In genomic region chr4:135079859-135080640, GRCm38 (mm10) we compare ENCODE assay signal across 10 mouse cellular contexts. TPM values are rescaled to one million over a fixed set of nuclear protein-coding genes. Genes with fewer than 3 reads are reported as not detected.
DNase-seq lines count a peak whose midpoint lies in the region; ATAC-seq lines count a peak whose summit lies in the region.
"Had no signal": no experiment of that assay in that cellular context is flagged by ENCODE, and none has a peak within 500 bp of the region (broad histone marks: within the 10 kb centered on the region; RNA-seq: fewer than 3 reads in every experiment).

No protein-coding gene starts in this region.

- 39% methylated on average over 23 of the region's 23 CpGs for WGBS in forebrain, embryonic 12.5 days
- 37% methylated on average over 23 of the region's 23 CpGs for WGBS in forebrain, embryonic 16.5 days
- WGBS in liver, embryonic 12.5 days (ENCODE audit: insufficient replicate concordance) = 43% methylated on average over 23 of the region's 23 CpGs
- WGBS in neural tube, embryonic 15.5 days = 58% methylated on average over 22 of the region's 23 CpGs

- H3K27me3 ChIP-seq in forebrain, embryonic 12.5 days = no peaks in the 10 kb centered on the region
- no peaks in the 10 kb centered on the region for H3K27me3 ChIP-seq in forebrain, embryonic 16.5 days (replicated peaks; ENCODE audit: control insufficient read depth, insufficient read depth, low read length)
- peaks cover 23% of the 10 kb centered on the region for H3K27me3 ChIP-seq in liver, embryonic 12.5 days (replicated peaks)
- H3K27me3 ChIP-seq in neural tube, embryonic 15.5 days (replicated peaks) = no peaks in the 10 kb centered on the region

- DNase-seq in 3T3-L1 (ENCODE audit: low read depth, low spot score) = peak; percentile 70
- DNase-seq in monocyte, adult 2 months (ENCODE audit: low read depth in 1 of 2, low spot score in 2 of 2) = peak; percentile 20 to 69
- no peak for DNase-seq in adrenal gland, postnatal 4 days (ENCODE audit: low spot score in 2 of 2)
- DNase-seq: cerebellum, adult 11 months had no signal

- H3K9me3 ChIP-seq in forebrain, embryonic 12.5 days = no peaks in the 10 kb centered on the region
- no peaks in the 10 kb centered on the region for H3K9me3 ChIP-seq in forebrain, embryonic 16.5 days (ENCODE audit: control insufficient read depth, low read length)
- H3K9me3 ChIP-seq in liver, embryonic 12.5 days (replicated peaks) = no peaks in the 10 kb centered on the region
- no peaks in the 10 kb centered on the region for H3K9me3 ChIP-seq in neural tube, embryonic 15.5 days (replicated peaks)

- no peak overlapping the region for H3K4me2 ChIP-seq in forebrain, embryonic 12.5 days
- no peak overlapping the region for H3K4me2 ChIP-seq in forebrain, embryonic 16.5 days (ENCODE audit: low read length)
- no peak overlapping the region for H3K4me2 ChIP-seq in liver, embryonic 12.5 days
- no peak overlapping the region for H3K4me2 ChIP-seq in neural tube, embryonic 15.5 days
- H3K4me2 ChIP-seq: liver, embryonic 11.5 days had no signal

- H3K4me1 ChIP-seq in forebrain, embryonic 12.5 days = peaks cover 11% of the 10 kb centered on the region; the same call in 1 of the 2 replicates
- no peaks in the 10 kb centered on the region for H3K4me1 ChIP-seq in forebrain, embryonic 16.5 days (replicated peaks; ENCODE audit: control insufficient read depth, insufficient read depth, low read length)
- H3K4me1 ChIP-seq in liver, embryonic 12.5 days = peaks cover 8% of the 10 kb centered on the region; the same call in 1 of the 2 replicates
- peaks cover 4% of the 10 kb centered on the region; the same call in 1 of the 2 replicates for H3K4me1 ChIP-seq in neural tube, embryonic 15.5 days

- no peak; the same call in 1 of the 2 replicates for ATAC-seq in forebrain, embryonic 12.5 days (ENCODE audit: low FRiP score)
- ATAC-seq in forebrain, embryonic 16.5 days = no peak
- peak; percentile 48 for ATAC-seq in common myeloid progenitor, adult 5-6 weeks (replicated peaks; ENCODE audit: low read depth, poor library complexity, severe bottlenecking)
- ATAC-seq in liver, embryonic 12.5 days = no peak
- no peak for ATAC-seq in neural tube, embryonic 15.5 days (ENCODE audit: low FRiP score)

- no peaks in the 10 kb centered on the region for H3K36me3 ChIP-seq in forebrain, embryonic 12.5 days (replicated peaks)
- no peaks in the 10 kb centered on the region for H3K36me3 ChIP-seq in forebrain, embryonic 16.5 days (ENCODE audit: control insufficient read depth, insufficient read depth)
- H3K36me3 ChIP-seq in liver, embryonic 12.5 days = no peaks in the 10 kb centered on the region
- no peaks in the 10 kb centered on the region for H3K36me3 ChIP-seq in neural tube, embryonic 15.5 days

- no peak overlapping the region for H3K9ac ChIP-seq in forebrain, embryonic 12.5 days
- H3K9ac ChIP-seq in forebrain, embryonic 16.5 days (replicated peaks; ENCODE audit: low read depth, low read length) = no peak overlapping the region
- no peak overlapping the region for H3K9ac ChIP-seq in liver, embryonic 12.5 days
- H3K9ac ChIP-seq in neural tube, embryonic 15.5 days (replicated peaks) = no peak overlapping the region

- H3K4me3 ChIP-seq in forebrain, embryonic 12.5 days (replicated peaks) = no peak overlapping the region
- H3K4me3 ChIP-seq in forebrain, embryonic 16.5 days (replicated peaks; ENCODE audit: low read length) = no peak overlapping the region
- no peak overlapping the region for H3K4me3 ChIP-seq in liver, embryonic 12.5 days
- H3K4me3 ChIP-seq in neural tube, embryonic 15.5 days (replicated peaks) = no peak overlapping the region

- peak overlapping the region; percentile 68 for H3K27ac ChIP-seq in forebrain, embryonic 12.5 days
- no peak overlapping the region for H3K27ac ChIP-seq in forebrain, embryonic 16.5 days (ENCODE audit: low read length)
- no peak overlapping the region for H3K27ac ChIP-seq in liver, embryonic 12.5 days
- no peak overlapping the region for H3K27ac ChIP-seq in neural tube, embryonic 15.5 days (replicated peaks)

RNA-seq across cellular contexts. Expression of gene Runx3, which starts 40.4 kb away (rescaled TPM):
- 0.05 and 0.09 TPM in 2 replicates for polyA plus RNA-seq in forebrain, embryonic 12.5 days (2016; fragmentation: Nextera tagmentation; extraction: Ambion mirVana)
- polyA plus RNA-seq in forebrain, embryonic 16.5 days (2015; fragmentation: Nextera tagmentation; extraction: Ambion mirVana) = not detected in 2 replicates
- total RNA-seq in common myeloid progenitor, adult 5-6 weeks (2017) = 8.9 and 20.1 TPM in 2 replicates
- 0.51 and 0.54 TPM in 2 replicates for polyA plus RNA-seq in liver, embryonic 12.5 days (2016; fragmentation: Nextera tagmentation; extraction: Ambion mirVana)
- 0.19 and 1.1 TPM in 2 replicates for polyA plus RNA-seq in neural tube, embryonic 15.5 days (2015; fragmentation: Nextera tagmentation; extraction: Ambion mirVana)
- total RNA-seq in adrenal gland, postnatal 4 days (2021) = 1 to 10 TPM; 1.3 to 1.7 TPM

Comparison
In these comparisons a context has a peak if more than half of its experiments do, and no peak if none do; other contexts are left out.
1. DNase-seq: peak in 3T3-L1 (single experiment) and monocyte, adult 2 months (2 of 2); none in adrenal gland, postnatal 4 days (0 of 2).